Mouse (Mus musculus) left cerebral cortex, postnatal 14 days (tissue): ENCODE results near the gene Prorsd1. TPM values are rescaled to one million over a fixed set of nuclear protein-coding genes. Genes with fewer than 3 reads are reported as not detected.
"Not testable (repeated sequence)": the region's sequence is repeated elsewhere in the genome, so short reads cannot be mapped to it uniquely, and the experiment has no call there.

ENCODE experiments used
- DNase-seq, 2 experiments: peaks; one replicate each; pipeline ENCODE4 v3.0.0; 2021 to 2022; ENCODE audit warnings: low spot score in 2 of 2, mixed read lengths in 1 of 2
- intact Hi-C: fragments of 180-260 bp; cut with DNase I; formaldehyde crosslinking; loops from one replicate; pipeline ENCODE4 v1.15.1; 2025
- long read RNA-seq, 2 experiments: library from polyadenylated mRNA; stranded (forward); transcript quantifications; one replicate each; pipeline ENCODE4 v2.0.0; 2021
- total RNA-seq, 2 experiments: library from RNA; stranded (reverse); gene quantifications; 2 replicates each; pipeline ENCODE4 v1.2.3; 2021

Prorsd1 gene
- 1 to 10 TPM; 2.6 to 4.0 TPM for total RNA-seq
- long read RNA-seq, experiment 1, partial matches to known transcripts, result 0 of 3 reads
- long read RNA-seq, experiment 1, other reads (novel, unspliced or antisense), result 0 of 3 reads
- long read RNA-seq, experiment 2, partial matches to known transcripts, result 0 of 3 reads
- long read RNA-seq, experiment 2, other reads (novel, unspliced or antisense), result 0 of 3 reads

- peak; percentile 70 to 75 for DNase-seq
- intact Hi-C loops, result loop anchor here (10.0 kb wide), 1 partner anchor 140 kb away; the partner anchor contains the start of gene Ccdc88a
Measured at GRCm38 (mm10) chr11:29514682-29515412, at the start of gene Prorsd1. Gene Prorsd1 (minus strand): TSS chr11:29515033.

GRCm38 (mm10) chr11:29563406-29563805 lies 48.6 kb upstream of the Prorsd1 start:
- intact Hi-C loops, result no loop called here
- DNase-seq, result no peak

- intact Hi-C loops, result no loop called here
- no peak for DNase-seq
Measured at GRCm38 (mm10) chr11:29560990-29561389, 46.2 kb upstream of the Prorsd1 start.

- intact Hi-C loops, result no loop called here
- no peak for DNase-seq
Measured at GRCm38 (mm10) chr11:29560452-29560851, 45.6 kb upstream of the Prorsd1 start.

GRCm38 (mm10) chr11:29549425-29549778 lies 34.6 kb upstream of the Prorsd1 start:
- intact Hi-C loops, result loop anchor here (2.0 to 5.0 kb wide), 4 partner anchors 143 to 478 kb away; partner anchors contain the start of genes Eml6 and Rtn4
- DNase-seq, result no peak

- DNase-seq, result no peak
- intact Hi-C loops, result loop anchor here (2.0 to 5.0 kb wide), 4 partner anchors 144 to 479 kb away; partner anchors contain the start of genes Eml6 and Rtn4
Measured at GRCm38 (mm10) chr11:29548504-29549424, 33.9 kb upstream of the Prorsd1 start.

- peak; percentile 93 for DNase-seq
- intact Hi-C loops, result loop anchor here (2.0 to 5.0 kb wide), 4 partner anchors 145 to 479 kb away; partner anchors contain the start of genes Eml6 and Rtn4
Measured at GRCm38 (mm10) chr11:29547752-29548503, 33.1 kb upstream of the Prorsd1 start, which contains the start of the genes Clhc1 and Rps27a. Gene Clhc1 (plus strand): TSS chr11:29547950. Gene Rps27a (minus strand): TSS chr11:29548109.

GRCm38 (mm10) chr11:29547249-29547751 lies 32.5 kb upstream of the Prorsd1 start:
- DNase-seq, result no peak
- intact Hi-C loops, result loop anchor here (5.0 kb wide), 3 partner anchors 165 to 480 kb away; partner anchors contain the start of gene Eml6

- intact Hi-C loops, result loop anchor here (5.0 kb wide), 3 partner anchors 166 to 481 kb away; partner anchors contain the start of gene Eml6
- DNase-seq, result no peak
Measured at GRCm38 (mm10) chr11:29546762-29547161, 31.9 kb upstream of the Prorsd1 start.

GRCm38 (mm10) chr11:29546297-29546696 lies 31.5 kb upstream of the Prorsd1 start:
- not testable (repeated sequence) for DNase-seq
- intact Hi-C loops, result loop anchor here (5.0 kb wide), 3 partner anchors 166 to 481 kb away; partner anchors contain the start of gene Eml6

- intact Hi-C loops, result loop anchor here (5.0 kb wide), 3 partner anchors 167 to 482 kb away; partner anchors contain the start of gene Eml6
Measured at GRCm38 (mm10) chr11:29545150-29545752, 30.4 kb upstream of the Prorsd1 start.

GRCm38 (mm10) chr11:29544225-29544945 lies 29.6 kb upstream of the Prorsd1 start:
- intact Hi-C loops, result no loop called here
- DNase-seq, result no peak

More at GRCm38 (mm10) chr11:29545150-29545752, 30.4 kb upstream of the Prorsd1 start:
- DNase-seq, result not testable (repeated sequence)

- no peak for DNase-seq
- intact Hi-C loops, result no loop called here
Measured at GRCm38 (mm10) chr11:29538201-29538600, 23.4 kb upstream of the Prorsd1 start.

- DNase-seq, result peak; percentile 77 to 79
- intact Hi-C loops, result loop anchor here (10.0 kb wide), 1 partner anchor 261 kb away; no protein-coding TSS in a partner anchor
Measured at GRCm38 (mm10) chr11:29525988-29526794, 11.4 kb upstream of the Prorsd1 start, which contains the start of gene Mtif2. Gene Mtif2 (plus strand): TSS chr11:29526408.

GRCm38 (mm10) chr11:29514325-29514681 lies 530 bp downstream of the Prorsd1 start:
- intact Hi-C loops, result loop anchor here (10.0 kb wide), 1 partner anchor 140 kb away; the partner anchor contains the start of gene Ccdc88a
- no peak for DNase-seq
